8 mouse cellular contexts compared by ENCODE assay signal in genomic region chr7:63908496-63909285, GRCm38 (mm10). TPM values are rescaled to one million over a fixed set of nuclear protein-coding genes. Genes with fewer than 3 reads are reported as not detected.
DNase-seq lines count a peak whose midpoint lies in the region; ATAC-seq and TF ChIP-seq lines count a peak whose summit lies in the region.

No protein-coding gene starts in this region.

- no peak overlapping the region for H3K4me3 ChIP-seq in heart, embryonic 11.5 days (ENCODE audit: low read depth, low read length)
- no peak overlapping the region for H3K4me3 ChIP-seq in forebrain, embryonic 14.5 days (ENCODE audit: low read depth, low read length)
- H3K4me3 ChIP-seq in liver, postnatal 0 days (ENCODE audit: low read depth, low read length): no peak overlapping the region

- ATAC-seq in heart, embryonic 11.5 days (replicated peaks; ENCODE audit: insufficient number of reproducible peaks, low FRiP score, low TSS enrichment): no peak
- no peak for ATAC-seq in forebrain, embryonic 14.5 days
- no peak for ATAC-seq in liver, postnatal 0 days
- ATAC-seq in erythroblast, adult 5-6 weeks (replicated peaks; ENCODE audit: low FRiP score, poor library complexity, severe bottlenecking): no peak

- no peaks in the 10 kb centered on the region for H3K9me3 ChIP-seq in heart, embryonic 11.5 days (replicated peaks; ENCODE audit: control insufficient read depth, low read length)
- H3K9me3 ChIP-seq in forebrain, embryonic 14.5 days (replicated peaks; ENCODE audit: control insufficient read depth, low read length): no peaks in the 10 kb centered on the region
- H3K9me3 ChIP-seq in liver, postnatal 0 days (ENCODE audit: low read length): no peaks in the 10 kb centered on the region

- no peaks in the 10 kb centered on the region for H3K36me3 ChIP-seq in heart, embryonic 11.5 days (ENCODE audit: control insufficient read depth, insufficient read depth, low read length)
- no peaks in the 10 kb centered on the region for H3K36me3 ChIP-seq in forebrain, embryonic 14.5 days (ENCODE audit: control insufficient read depth, insufficient read depth, low read length)
- H3K36me3 ChIP-seq in liver, postnatal 0 days (replicated peaks; ENCODE audit: insufficient read depth, low read length): peaks cover 5% of the 10 kb centered on the region; the same call in 1 of the 2 replicates

- no peak overlapping the region for H3K9ac ChIP-seq in heart, embryonic 11.5 days (ENCODE audit: low read depth, low read length)
- no peak overlapping the region for H3K9ac ChIP-seq in forebrain, embryonic 14.5 days (ENCODE audit: low read length)
- H3K9ac ChIP-seq in liver, postnatal 0 days (replicated peaks): peak overlapping the region; percentile 48

- H3K27me3 ChIP-seq in heart, embryonic 11.5 days (ENCODE audit: control insufficient read depth, insufficient read depth, low read length): no peaks in the 10 kb centered on the region
- H3K27me3 ChIP-seq in forebrain, embryonic 14.5 days (replicated peaks; ENCODE audit: control insufficient read depth, insufficient read depth, low read length): no peaks in the 10 kb centered on the region
- H3K27me3 ChIP-seq in liver, postnatal 0 days (ENCODE audit: insufficient read depth, low read length): no peaks in the 10 kb centered on the region

- 24% methylated on average over 11 of the region's 11 CpGs for WGBS in heart, embryonic 11.5 days (ENCODE audit: insufficient replicate concordance)
- 44% methylated on average over 8 of the region's 11 CpGs for WGBS in forebrain, embryonic 14.5 days
- 34% methylated on average over 8 of the region's 11 CpGs for WGBS in liver, postnatal 0 days (ENCODE audit: insufficient replicate concordance)

- no peak for DNase-seq in heart, adult 9 months (ENCODE audit: low spot score in 2 of 2)
- DNase-seq in ES-CJ7 (ENCODE audit: low read depth, low spot score): peak; percentile 88
- no peak for DNase-seq in forebrain, embryonic 14.5 days (ENCODE audit: low spot score)
- DNase-seq in liver, postnatal 0 days: no peak
- DNase-seq in urinary bladder, adult 18-20 months (ENCODE audit: low spot score in 2 of 2): no peak
- DNase-seq in right cerebral cortex, adult 2 months (ENCODE audit: low spot score in 2 of 2): no peak

- peaks cover 53% of the 10 kb centered on the region for H3K4me1 ChIP-seq in heart, embryonic 11.5 days (ENCODE audit: control insufficient read depth, insufficient read depth, low read length)
- H3K4me1 ChIP-seq in forebrain, embryonic 14.5 days (ENCODE audit: control insufficient read depth, insufficient read depth, low read length): peaks cover 26% of the 10 kb centered on the region
- peaks cover 91% of the 10 kb centered on the region for H3K4me1 ChIP-seq in liver, postnatal 0 days (ENCODE audit: insufficient read depth)

- H3K4me2 ChIP-seq in heart, embryonic 11.5 days: no peak overlapping the region; the same call in 1 of the 2 replicates
- H3K4me2 ChIP-seq in forebrain, embryonic 14.5 days (ENCODE audit: low read length): no peak overlapping the region
- H3K4me2 ChIP-seq in liver, postnatal 0 days (ENCODE audit: low read depth, low read length): peak overlapping the region; percentile 53

- TF ChIP-seq CTCF in liver, postnatal 0 days (IDR thresholded peaks at IDR 0.05; ENCODE audit: low read depth): no peak

- peak overlapping the region; percentile 51 for H3K27ac ChIP-seq in heart, embryonic 11.5 days (ENCODE audit: low read depth, low read length)
- H3K27ac ChIP-seq in forebrain, embryonic 14.5 days (ENCODE audit: low read depth, low read length): peak overlapping the region; percentile 23; the same call in 1 of the 2 replicates
- H3K27ac ChIP-seq in liver, postnatal 0 days (ENCODE audit: low read depth): peak overlapping the region; percentile 99

- TF ChIP-seq EP300 in liver, postnatal 0 days (IDR thresholded peaks at IDR 0.05; ENCODE audit: low read depth): no peak

RNA-seq across cellular contexts. Expression of gene E030018B13Rik, which starts 8.0 kb away (rescaled TPM):
- polyA plus RNA-seq in heart, embryonic 11.5 days (2014; fragmentation: Nextera tagmentation; extraction: Ambion mirVana): not detected in 2 replicates
- not detected in 2 replicates for polyA plus RNA-seq in forebrain, embryonic 14.5 days (2014; fragmentation: Nextera tagmentation; extraction: Ambion mirVana)
- 0.14 TPM in 1 of 2 replicates, not detected in the other for polyA plus RNA-seq in liver, postnatal 0 days (2015; fragmentation: Nextera tagmentation; extraction: Ambion mirVana)
- total RNA-seq in erythroblast, adult 5-6 weeks (2015; ENCODE audit: low replicate concordance): not detected in 2 replicates
- not detected in 2 replicates for total RNA-seq in erythroblast, adult 5-6 weeks (2017; ENCODE audit: low replicate concordance)

RNA-seq across cellular contexts. Expression of gene Klf13, which starts 30.0 kb away (rescaled TPM):
- polyA plus RNA-seq in heart, embryonic 11.5 days (2014; fragmentation: Nextera tagmentation; extraction: Ambion mirVana): 16.3 and 18.8 TPM in 2 replicates
- polyA plus RNA-seq in forebrain, embryonic 14.5 days (2014; fragmentation: Nextera tagmentation; extraction: Ambion mirVana): 28.2 and 33.2 TPM in 2 replicates
- polyA plus RNA-seq in liver, postnatal 0 days (2015; fragmentation: Nextera tagmentation; extraction: Ambion mirVana): 25.5 and 25.7 TPM in 2 replicates
- total RNA-seq in erythroblast, adult 5-6 weeks (2015; ENCODE audit: low replicate concordance): 29.4 and 32.6 TPM in 2 replicates
- 16.7 and 36.9 TPM in 2 replicates for total RNA-seq in erythroblast, adult 5-6 weeks (2017; ENCODE audit: low replicate concordance)

Comparison
In these comparisons a context has a peak if more than half of its experiments do, and no peak if none do; other contexts are left out.
1. H3K27ac ChIP-seq: peak in every context shown above with its lines; median percentile 99 in liver, postnatal 0 days; 51 in heart, embryonic 11.5 days; 23 in forebrain, embryonic 14.5 days.